Mouse (Mus musculus): Measurements from ENCODE around the gene Ablim1.

Ablim1 gene

GRCm38 (mm10) chr19:57340900-57341742 lies 26.4 kb upstream of the Ablim1 start:
- no peak for DNase-seq

- DNase-seq: no peak
Measured at GRCm38 (mm10) chr19:57339281-57339864, 24.7 kb upstream of the Ablim1 start.

- no peak for DNase-seq
Measured at GRCm38 (mm10) chr19:57335135-57335534, 20.4 kb upstream of the Ablim1 start.

- DNase-seq: no peak
Measured at GRCm38 (mm10) chr19:57333356-57333755, 18.6 kb upstream of the Ablim1 start.

- DNase-seq: no peak
Measured at GRCm38 (mm10) chr19:57331237-57331636, 16.5 kb upstream of the Ablim1 start.

GRCm38 (mm10) chr19:57330309-57330708 lies 15.6 kb upstream of the Ablim1 start:
- no peak for DNase-seq

GRCm38 (mm10) chr19:57328792-57329191 lies 14.1 kb upstream of the Ablim1 start:
- DNase-seq: peak; percentile 20

GRCm38 (mm10) chr19:57328269-57328668 lies 13.6 kb upstream of the Ablim1 start:
- DNase-seq: no peak

GRCm38 (mm10) chr19:57327679-57328078 lies 13.0 kb upstream of the Ablim1 start:
- no peak for DNase-seq

GRCm38 (mm10) chr19:57325748-57326300 lies 11.1 kb upstream of the Ablim1 start:
- DNase-seq: peak; percentile 63

- no peak for DNase-seq
Measured at GRCm38 (mm10) chr19:57323087-57323486, 8.4 kb upstream of the Ablim1 start.

GRCm38 (mm10) chr19:57322491-57322890 lies 7.8 kb upstream of the Ablim1 start:
- DNase-seq: no peak

- no peak for DNase-seq
Measured at GRCm38 (mm10) chr19:57321839-57322238, 7.1 kb upstream of the Ablim1 start.

- DNase-seq: no peak
Measured at GRCm38 (mm10) chr19:57320656-57321382, 6.1 kb upstream of the Ablim1 start.

- DNase-seq: no peak
Measured at GRCm38 (mm10) chr19:57316597-57316996, 1.9 kb upstream of the Ablim1 start.

- no peak for DNase-seq
Measured at GRCm38 (mm10) chr19:57315013-57315565, 370 bp upstream of the Ablim1 start.

- no peak for DNase-seq
Measured at GRCm38 (mm10) chr19:57313891-57314345, 801 bp downstream of the Ablim1 start.

- DNase-seq: no peak
Measured at GRCm38 (mm10) chr19:57313226-57313625, 1.5 kb downstream of the Ablim1 start.

GRCm38 (mm10) chr19:57309980-57310379 lies 4.7 kb downstream of the Ablim1 start:
- DNase-seq: no peak

- DNase-seq: no peak
Measured at GRCm38 (mm10) chr19:57306601-57307000, 8.1 kb downstream of the Ablim1 start.

- DNase-seq: no peak
Measured at GRCm38 (mm10) chr19:57305972-57306371, 8.7 kb downstream of the Ablim1 start.

GRCm38 (mm10) chr19:57304666-57305065 lies 10.1 kb downstream of the Ablim1 start:
- DNase-seq: no peak

- DNase-seq: no peak
Measured at GRCm38 (mm10) chr19:57301961-57302395, 12.7 kb downstream of the Ablim1 start.
